Mouse (Mus musculus): ENCODE data around the gene Fam117b.

Fam117b gene

GRCm38 (mm10) chr1:59913195-59913868 is 526 bp downstream of the Fam117b start:
- DNase-seq (ENCODE audit: low spot score in 2 of 2): peak; percentile 52 to 81

GRCm38 (mm10) chr1:59913869-59914225 is 1.0 kb downstream of the Fam117b start:
- no peak for DNase-seq (ENCODE audit: low spot score in 2 of 2)

GRCm38 (mm10) chr1:59914799-59915198 is 2.0 kb downstream of the Fam117b start:
- no peak for DNase-seq (ENCODE audit: low spot score in 2 of 2)

- DNase-seq (ENCODE audit: low spot score in 2 of 2): no peak
These were observed 3.2 kb downstream of the Fam117b start for GRCm38 (mm10) chr1:59915843-59916610.

GRCm38 (mm10) chr1:59917401-59917800 is 4.6 kb downstream of the Fam117b start:
- no peak for DNase-seq (ENCODE audit: low spot score in 2 of 2)

GRCm38 (mm10) chr1:59918075-59918474 is 5.3 kb downstream of the Fam117b start:
- DNase-seq (ENCODE audit: low spot score in 2 of 2): no peak

- DNase-seq (ENCODE audit: low spot score in 2 of 2): no peak
These were observed 10.4 kb downstream of the Fam117b start for GRCm38 (mm10) chr1:59923201-59923600.

- no peak for DNase-seq (ENCODE audit: low spot score in 2 of 2)
These were observed 10.9 kb downstream of the Fam117b start for GRCm38 (mm10) chr1:59923673-59924072.

GRCm38 (mm10) chr1:59924411-59924810 is 11.6 kb downstream of the Fam117b start:
- no peak for DNase-seq (ENCODE audit: low spot score in 2 of 2)

- no peak for DNase-seq (ENCODE audit: low spot score in 2 of 2)
These were observed 13.3 kb downstream of the Fam117b start for GRCm38 (mm10) chr1:59926021-59926672.

GRCm38 (mm10) chr1:59927131-59927680 is 14.4 kb downstream of the Fam117b start:
- DNase-seq (ENCODE audit: low spot score in 2 of 2): no peak

- DNase-seq (ENCODE audit: low spot score in 2 of 2): no peak
These were observed 18.1 kb downstream of the Fam117b start for GRCm38 (mm10) chr1:59930926-59931325.

GRCm38 (mm10) chr1:59932991-59933390 is 20.2 kb downstream of the Fam117b start:
- DNase-seq (ENCODE audit: low spot score in 2 of 2): no peak

- DNase-seq (ENCODE audit: low spot score in 2 of 2): no peak
These were observed 28.3 kb downstream of the Fam117b start for GRCm38 (mm10) chr1:59941063-59941462.

GRCm38 (mm10) chr1:59942057-59942790 is 29.4 kb downstream of the Fam117b start:
- DNase-seq (ENCODE audit: low spot score in 2 of 2): no peak

- no peak for DNase-seq (ENCODE audit: low spot score in 2 of 2)
These were observed 31.0 kb downstream of the Fam117b start for GRCm38 (mm10) chr1:59943825-59944224.

- DNase-seq (ENCODE audit: low spot score in 2 of 2): no peak
These were observed 33.2 kb downstream of the Fam117b start for GRCm38 (mm10) chr1:59945969-59946368.

GRCm38 (mm10) chr1:59947509-59947908 is 34.7 kb downstream of the Fam117b start:
- no peak for DNase-seq (ENCODE audit: low spot score in 2 of 2)

- DNase-seq (ENCODE audit: low spot score in 2 of 2): no peak
These were observed 44.4 kb downstream of the Fam117b start for GRCm38 (mm10) chr1:59957206-59957605.

- no peak for DNase-seq (ENCODE audit: low spot score in 2 of 2)
These were observed 47.1 kb downstream of the Fam117b start for GRCm38 (mm10) chr1:59959941-59960340.

GRCm38 (mm10) chr1:59966171-59966785 is 53.5 kb downstream of the Fam117b start:
- DNase-seq (ENCODE audit: low spot score in 2 of 2): no peak
